Mouse (Mus musculus) neural tube, embryonic 14.5 days (tissue): ENCODE data around the gene St5. TPM values are rescaled to one million over a fixed set of nuclear protein-coding genes. Genes with fewer than 3 reads are reported as not detected.

ENCODE experiments used
- ATAC-seq: fragments of 200-750 bp; cut with Nextera tagmentation; 2 replicates; pipeline ENCODE4 v1.8.0; 2017; ENCODE audit warnings: low read depth, mild to moderate bottlenecking, moderate TSS enrichment, moderate library complexity
- H3K27ac ChIP-seq: fragments of 300-500 bp; sonication (generic); 2 replicates; pipeline ENCODE4 v1.5.1; 2014; ENCODE audit warnings: low read depth, mild to moderate bottlenecking, control low read depth, low read length, moderate library complexity, mixed read lengths
- H3K27me3 ChIP-seq: fragments of 300-500 bp; sonication (generic); 2 replicates; pipeline ENCODE4 v1.6.1; 2014; ENCODE audit warnings: low read length; ENCODE audit not compliant: control insufficient read depth, insufficient read depth
- H3K36me3 ChIP-seq: fragments of 300-500 bp; sonication (generic); 2 replicates; pipeline ENCODE4 v1.6.1; 2014; ENCODE audit warnings: low read length, mixed read lengths; ENCODE audit not compliant: control insufficient read depth, insufficient read depth
- H3K4me1 ChIP-seq: fragments of 300-500 bp; sonication (generic); 2 replicates; pipeline ENCODE4 v1.6.1; 2014; ENCODE audit warnings: low read length; ENCODE audit not compliant: control insufficient read depth, insufficient read depth
- H3K4me2 ChIP-seq: fragments of 300-500 bp; sonication (generic); 2 replicates; pipeline ENCODE4 v1.6.1; 2014; ENCODE audit warnings: mild to moderate bottlenecking, low read depth, low read length, control low read depth
- H3K4me3 ChIP-seq: fragments of 300-500 bp; sonication (generic); 2 replicates; pipeline ENCODE4 v1.5.1; 2014; ENCODE audit warnings: low read depth, low read length, control low read depth, mixed read lengths
- H3K9ac ChIP-seq: fragments of 300-500 bp; sonication (generic); replicated peaks from 2 replicates; pipeline ENCODE4 v1.6.1; 2014; ENCODE audit warnings: low read depth, mild to moderate bottlenecking, control low read depth, low read length, mixed read lengths
- H3K9me3 ChIP-seq: fragments of 300-500 bp; sonication (generic); 2 replicates; pipeline ENCODE4 v1.6.1; 2016; ENCODE audit warnings: low read length; ENCODE audit not compliant: control insufficient read depth
- WGBS: fragments of 180-500 bp; shearing (Covaris S2); extraction: QIAGEN DNeasy Blood & Tissue Kit; methylation state at CpG from one replicate; pipeline ENCODE4 v1.1.7; 2014; 5-methylcytosine and 5-hydroxymethylcytosine counted together
- polyA plus RNA-seq: library from polyadenylated mRNA; unstranded; fragments of >200 nt; fragmentation: Nextera tagmentation; extraction: Ambion mirVana; gene quantifications from 2 replicates; pipeline ENCODE4 v1.2.1, GENCODE M21; 2014

St5 gene
- polyA plus RNA-seq, 1 experiment from 2014 or later = 18.7 TPM

GRCm38 (mm10) chr7:109576321-109577314 lies 126.8 kb downstream of the St5 start:
- 54% methylated on average over 11 of the region's 11 CpGs for WGBS
- no peaks in the 10 kb centered on the region for H3K27me3 ChIP-seq
- H3K4me3 ChIP-seq = no peak overlapping the region
- H3K4me1 ChIP-seq = 0 out of 2 replicates have a peak, but pooled peaks cover 8% of the 10 kb centered on the region
- no peak for ATAC-seq
- no peaks in the 10 kb centered on the region for H3K36me3 ChIP-seq
- H3K27ac ChIP-seq = 0 out of 2 replicates have a peak overlapping the region, but pooled peaks have one; percentile 8
- no peaks in the 10 kb centered on the region for H3K9me3 ChIP-seq
- H3K9ac ChIP-seq = no peak overlapping the region
- H3K4me2 ChIP-seq = no peak overlapping the region

- no peak overlapping the region for H3K27ac ChIP-seq
- H3K4me3 ChIP-seq = no peak overlapping the region
- no peaks in the 10 kb centered on the region for H3K27me3 ChIP-seq
- H3K4me1 ChIP-seq = 0 out of 2 replicates have a peak, but pooled peaks cover 8% of the 10 kb centered on the region
- no peaks in the 10 kb centered on the region for H3K36me3 ChIP-seq
- H3K9me3 ChIP-seq = no peaks in the 10 kb centered on the region
- ATAC-seq = no peak
- 93% methylated on average over 7 of the region's 7 CpGs for WGBS
- no peak overlapping the region for H3K4me2 ChIP-seq
- H3K9ac ChIP-seq = no peak overlapping the region
Measured at GRCm38 (mm10) chr7:109574166-109574565, 129.2 kb downstream of the St5 start.

- Histone ChIP-seq H3K9me3 (no peaks in the 10 kb centered on the region), H3K4me1 (no peaks in the 10 kb centered on the region), H3K27me3 (no peaks in the 10 kb centered on the region), H3K27ac (no peak overlapping the region), H3K4me3 (no peak overlapping the region), H3K36me3 (no peaks in the 10 kb centered on the region), H3K9ac (no peak overlapping the region), H3K4me2 (no peak overlapping the region)
- WGBS = 94% methylated on average over 4 of the region's 4 CpGs
- no peak for ATAC-seq
Measured at GRCm38 (mm10) chr7:109568391-109568892, 135.0 kb downstream of the St5 start.

- Histone ChIP-seq H3K27me3 (no peaks in the 10 kb centered on the region), H3K4me2 (no peak overlapping the region), H3K9ac (no peak overlapping the region), H3K9me3 (no peaks in the 10 kb centered on the region), H3K4me1 (no peaks in the 10 kb centered on the region), H3K4me3 (no peak overlapping the region), H3K36me3 (no peaks in the 10 kb centered on the region), H3K27ac (no peak overlapping the region)
- WGBS = 86% methylated on average over 11 of the region's 11 CpGs
- no peak for ATAC-seq
Measured at GRCm38 (mm10) chr7:109566841-109567768, 136.3 kb downstream of the St5 start.

GRCm38 (mm10) chr7:109566327-109566726 lies 137.1 kb downstream of the St5 start:
- Histone ChIP-seq H3K27me3 (no peaks in the 10 kb centered on the region), H3K27ac (no peak overlapping the region), H3K4me2 (no peak overlapping the region), H3K4me1 (no peaks in the 10 kb centered on the region), H3K9ac (no peak overlapping the region), H3K4me3 (no peak overlapping the region), H3K9me3 (no peaks in the 10 kb centered on the region), H3K36me3 (no peaks in the 10 kb centered on the region)
- ATAC-seq = no peak

GRCm38 (mm10) chr7:109563775-109564362 lies 139.5 kb downstream of the St5 start:
- H3K27me3 ChIP-seq = no peaks in the 10 kb centered on the region
- H3K36me3 ChIP-seq = no peaks in the 10 kb centered on the region
- no peaks in the 10 kb centered on the region for H3K9me3 ChIP-seq
- H3K4me3 ChIP-seq = no peak overlapping the region
- H3K9ac ChIP-seq = no peak overlapping the region
- H3K27ac ChIP-seq = no peak overlapping the region
- 48% methylated on average over 4 of the region's 4 CpGs for WGBS
- no peak overlapping the region for H3K4me2 ChIP-seq
- no peak for ATAC-seq
- H3K4me1 ChIP-seq = no peaks in the 10 kb centered on the region

- Histone ChIP-seq H3K4me1 (no peaks in the 10 kb centered on the region), H3K4me3 (no peak overlapping the region), H3K9ac (no peak overlapping the region), H3K9me3 (no peaks in the 10 kb centered on the region), H3K27ac (no peak overlapping the region), H3K36me3 (no peaks in the 10 kb centered on the region), H3K4me2 (no peak overlapping the region), H3K27me3 (no peaks in the 10 kb centered on the region)
- no peak for ATAC-seq
- WGBS = 48% methylated on average over 5 of the region's 5 CpGs
Measured at GRCm38 (mm10) chr7:109562676-109563075, 140.7 kb downstream of the St5 start.

GRCm38 (mm10) chr7:109562154-109562599 lies 141.2 kb downstream of the St5 start:
- WGBS = 72% methylated on average over 4 of the region's 4 CpGs
- H3K27ac ChIP-seq = no peak overlapping the region
- H3K4me1 ChIP-seq = no peaks in the 10 kb centered on the region
- H3K27me3 ChIP-seq = no peaks in the 10 kb centered on the region
- H3K9ac ChIP-seq = no peak overlapping the region
- no peak overlapping the region for H3K4me3 ChIP-seq
- H3K4me2 ChIP-seq = no peak overlapping the region
- H3K9me3 ChIP-seq = no peaks in the 10 kb centered on the region
- no peaks in the 10 kb centered on the region for H3K36me3 ChIP-seq
- no peak for ATAC-seq
